Mouse (Mus musculus) neural tube, embryonic 14.5 days (tissue): Measurements from ENCODE around the gene Uggt1. TPM values are rescaled to one million over a fixed set of nuclear protein-coding genes. Genes with fewer than 3 reads are reported as not detected.

ENCODE experiments used
- ATAC-seq: fragments of 200-750 bp; cut with Nextera tagmentation; 2 replicates; pipeline ENCODE4 v1.8.0; 2017; ENCODE audit warnings: low read depth, mild to moderate bottlenecking, moderate TSS enrichment, moderate library complexity
- H3K27ac ChIP-seq: fragments of 300-500 bp; sonication (generic); 2 replicates; pipeline ENCODE4 v1.5.1; 2014; ENCODE audit warnings: low read depth, mild to moderate bottlenecking, control low read depth, low read length, moderate library complexity, mixed read lengths
- H3K27me3 ChIP-seq: fragments of 300-500 bp; sonication (generic); 2 replicates; pipeline ENCODE4 v1.6.1; 2014; ENCODE audit warnings: low read length; ENCODE audit not compliant: control insufficient read depth, insufficient read depth
- H3K36me3 ChIP-seq: fragments of 300-500 bp; sonication (generic); 2 replicates; pipeline ENCODE4 v1.6.1; 2014; ENCODE audit warnings: low read length, mixed read lengths; ENCODE audit not compliant: control insufficient read depth, insufficient read depth
- H3K4me1 ChIP-seq: fragments of 300-500 bp; sonication (generic); 2 replicates; pipeline ENCODE4 v1.6.1; 2014; ENCODE audit warnings: low read length; ENCODE audit not compliant: control insufficient read depth, insufficient read depth
- H3K4me2 ChIP-seq: fragments of 300-500 bp; sonication (generic); 2 replicates; pipeline ENCODE4 v1.6.1; 2014; ENCODE audit warnings: mild to moderate bottlenecking, low read depth, low read length, control low read depth
- H3K4me3 ChIP-seq: fragments of 300-500 bp; sonication (generic); 2 replicates; pipeline ENCODE4 v1.5.1; 2014; ENCODE audit warnings: low read depth, low read length, control low read depth, mixed read lengths
- H3K9ac ChIP-seq: fragments of 300-500 bp; sonication (generic); replicated peaks from 2 replicates; pipeline ENCODE4 v1.6.1; 2014; ENCODE audit warnings: low read depth, mild to moderate bottlenecking, control low read depth, low read length, mixed read lengths
- H3K9me3 ChIP-seq: fragments of 300-500 bp; sonication (generic); 2 replicates; pipeline ENCODE4 v1.6.1; 2016; ENCODE audit warnings: low read length; ENCODE audit not compliant: control insufficient read depth
- WGBS: fragments of 180-500 bp; shearing (Covaris S2); extraction: QIAGEN DNeasy Blood & Tissue Kit; methylation state at CpG from one replicate; pipeline ENCODE4 v1.1.7; 2014; 5-methylcytosine and 5-hydroxymethylcytosine counted together
- polyA plus RNA-seq: library from polyadenylated mRNA; unstranded; fragments of >200 nt; fragmentation: Nextera tagmentation; extraction: Ambion mirVana; gene quantifications from 2 replicates; pipeline ENCODE4 v1.2.1, GENCODE M21; 2014

Uggt1 gene
- polyA plus RNA-seq, 1 experiment from 2014 or later = 61.6 TPM

GRCm38 (mm10) chr1:36105917-36106706 lies 138.4 kb downstream of the Uggt1 start:
- Histone ChIP-seq H3K4me2 (no peak overlapping the region), H3K9ac (no peak overlapping the region), H3K27me3 (no peaks in the 10 kb centered on the region), H3K27ac (no peak overlapping the region), H3K4me3 (no peak overlapping the region), H3K36me3 (peaks cover 26% of the 10 kb centered on the region), H3K9me3 (no peaks in the 10 kb centered on the region), H3K4me1 (no peaks in the 10 kb centered on the region)
- WGBS = 90% methylated on average over 11 of the region's 11 CpGs
- ATAC-seq = no peak

GRCm38 (mm10) chr1:36100371-36100770 lies 144.1 kb downstream of the Uggt1 start:
- Histone ChIP-seq H3K27me3 (no peaks in the 10 kb centered on the region), H3K9me3 (no peaks in the 10 kb centered on the region), H3K4me3 (no peak overlapping the region), H3K4me1 (no peaks in the 10 kb centered on the region; the same call in 1 of the 2 replicates), H3K4me2 (no peak overlapping the region), H3K9ac (no peak overlapping the region), H3K36me3 (peaks cover 21% of the 10 kb centered on the region), H3K27ac (no peak overlapping the region)
- ATAC-seq = no peak
- WGBS = 96% methylated on average over 3 of the region's 3 CpGs

DNA sequence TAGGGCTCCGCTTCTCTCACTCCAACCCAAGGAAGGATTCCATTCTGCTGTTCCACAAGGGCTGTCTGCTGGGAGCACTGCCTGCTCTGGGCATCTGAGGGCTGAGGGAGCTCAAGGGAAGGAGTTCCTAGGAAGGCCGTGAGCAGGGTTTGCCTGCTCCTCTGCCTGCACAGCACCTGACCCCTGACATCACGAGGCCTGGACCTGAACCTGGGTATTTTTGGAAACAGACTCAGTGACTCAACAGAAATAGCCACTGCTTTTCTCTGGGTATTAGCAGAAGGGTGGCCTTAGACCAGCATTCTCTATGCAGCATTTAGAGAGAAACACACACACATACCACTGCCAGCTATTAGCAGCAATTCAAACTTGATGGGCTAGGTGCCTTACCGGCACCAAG lies 146.1 kb downstream of the Uggt1 start:
- no peak for ATAC-seq
- peaks cover 9% of the 10 kb centered on the region; the same call in 1 of the 2 replicates for H3K36me3 ChIP-seq

DNA sequence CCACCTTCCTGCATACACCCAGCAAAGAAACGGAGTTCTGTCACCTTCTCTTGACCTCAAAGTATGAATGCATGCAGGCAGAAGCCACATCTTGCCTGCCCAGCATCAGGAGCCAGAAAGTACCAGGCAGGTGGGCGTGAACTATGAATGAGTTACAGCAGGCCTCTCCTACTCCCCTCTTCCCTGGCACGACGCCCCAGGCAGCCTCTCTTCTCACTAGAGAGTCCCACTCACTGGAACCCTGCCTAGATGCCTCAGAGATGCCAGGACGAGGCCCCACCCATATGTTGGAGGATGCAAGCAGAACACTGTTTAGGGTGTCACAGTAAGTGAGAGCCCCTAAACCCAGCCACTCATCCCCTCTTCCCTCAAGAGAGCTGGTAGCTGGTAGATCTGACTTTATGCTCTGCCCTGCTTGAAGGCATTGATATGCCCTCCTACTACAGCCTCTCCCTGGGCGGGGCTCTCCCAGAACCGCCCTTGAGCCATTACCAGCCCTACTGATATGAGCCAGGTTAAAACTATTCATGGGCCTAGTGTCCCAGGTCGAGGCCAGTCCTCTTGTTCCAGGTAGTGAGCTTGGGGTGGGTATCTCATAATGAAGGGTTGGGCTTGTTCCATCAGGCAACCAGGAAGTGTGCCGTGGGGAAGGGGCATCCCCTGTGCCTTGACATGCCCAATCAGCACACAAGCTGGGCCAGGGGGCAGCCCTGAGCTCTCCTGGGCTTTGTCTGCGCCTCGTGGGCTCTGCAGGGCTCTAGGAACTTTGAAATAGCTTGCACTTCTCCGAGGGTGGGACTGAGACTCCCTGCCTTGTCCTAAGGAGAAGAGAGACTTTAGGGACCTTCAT lies 148.9 kb downstream of the Uggt1 start:
- Histone ChIP-seq H3K27ac (no peak overlapping the region), H3K4me3 (no peak overlapping the region), H3K4me1 (no peaks in the 10 kb centered on the region; the same call in 1 of the 2 replicates), H3K36me3 (0 out of 2 replicates have a peak, but pooled peaks cover 6% of the 10 kb centered on the region), H3K4me2 (no peak overlapping the region), H3K27me3 (no peaks in the 10 kb centered on the region), H3K9ac (no peak overlapping the region), H3K9me3 (no peaks in the 10 kb centered on the region)
- ATAC-seq = 0 out of 2 replicates have a peak, but pooled peaks have one; percentile 41
- 87% methylated on average over 12 of the region's 12 CpGs for WGBS

More for the DNA sequence above, 146.1 kb downstream of the Uggt1 start:
- WGBS = 93% methylated on average over 4 of the region's 4 CpGs
- H3K9me3 ChIP-seq = no peaks in the 10 kb centered on the region
- no peak overlapping the region for H3K27ac ChIP-seq
- H3K4me1 ChIP-seq = no peaks in the 10 kb centered on the region; the same call in 1 of the 2 replicates
- no peak overlapping the region for H3K4me2 ChIP-seq
- no peak overlapping the region for H3K4me3 ChIP-seq
- no peaks in the 10 kb centered on the region for H3K27me3 ChIP-seq
- H3K9ac ChIP-seq = no peak overlapping the region

DNA sequence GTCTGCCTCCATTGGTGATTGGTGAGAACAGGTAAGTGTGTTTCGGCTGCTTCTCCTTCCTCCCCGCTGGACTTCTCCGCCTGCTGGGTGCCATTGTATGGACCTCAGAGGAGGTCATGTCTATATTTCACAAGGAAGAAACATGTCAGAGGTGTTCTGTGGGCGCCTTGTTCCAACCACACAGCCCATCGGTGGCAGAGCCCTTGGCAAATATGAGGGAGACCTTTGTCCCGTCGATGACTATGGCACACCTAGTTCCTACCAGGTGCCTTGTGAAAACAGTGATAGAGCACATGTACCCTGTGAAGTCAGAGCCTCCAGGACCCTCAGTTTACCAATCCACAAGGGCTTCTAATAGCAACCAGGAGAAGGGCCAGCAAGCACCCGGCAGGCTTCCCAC lies 150.8 kb downstream of the Uggt1 start:
- no peak overlapping the region for H3K27ac ChIP-seq
- WGBS = 96% methylated on average over 8 of the region's 8 CpGs
- no peak overlapping the region for H3K4me2 ChIP-seq
- no peaks in the 10 kb centered on the region for H3K9me3 ChIP-seq
- H3K4me3 ChIP-seq = no peak overlapping the region
- no peaks in the 10 kb centered on the region for H3K27me3 ChIP-seq
- peaks cover 14% of the 10 kb centered on the region for H3K4me1 ChIP-seq
- H3K36me3 ChIP-seq = 0 out of 2 replicates have a peak, but pooled peaks cover 6% of the 10 kb centered on the region
- ATAC-seq = no peak
- H3K9ac ChIP-seq = no peak overlapping the region

GRCm38 (mm10) chr1:36091246-36091645 lies 153.3 kb downstream of the Uggt1 start:
- Histone ChIP-seq H3K4me3 (no peak overlapping the region), H3K36me3 (0 out of 2 replicates have a peak, but pooled peaks cover 6% of the 10 kb centered on the region), H3K27ac (no peak overlapping the region), H3K27me3 (no peaks in the 10 kb centered on the region), H3K4me1 (peaks cover 21% of the 10 kb centered on the region), H3K4me2 (no peak overlapping the region), H3K9me3 (no peaks in the 10 kb centered on the region), H3K9ac (no peak overlapping the region)
- no peak for ATAC-seq
- 63% methylated on average over 6 of the region's 6 CpGs for WGBS

GRCm38 (mm10) chr1:36090722-36091110 lies 153.8 kb downstream of the Uggt1 start:
- Histone ChIP-seq H3K36me3 (0 out of 2 replicates have a peak, but pooled peaks cover 6% of the 10 kb centered on the region), H3K27ac (no peak overlapping the region), H3K9me3 (no peaks in the 10 kb centered on the region), H3K9ac (no peak overlapping the region), H3K4me1 (peaks cover 21% of the 10 kb centered on the region), H3K4me2 (no peak overlapping the region), H3K27me3 (no peaks in the 10 kb centered on the region), H3K4me3 (no peak overlapping the region)
- 95% methylated on average over 4 of the region's 4 CpGs for WGBS
- no peak for ATAC-seq
